Comparison of ENCODE assay signal across 1 mouse cellular context in the genomic region with DNA sequence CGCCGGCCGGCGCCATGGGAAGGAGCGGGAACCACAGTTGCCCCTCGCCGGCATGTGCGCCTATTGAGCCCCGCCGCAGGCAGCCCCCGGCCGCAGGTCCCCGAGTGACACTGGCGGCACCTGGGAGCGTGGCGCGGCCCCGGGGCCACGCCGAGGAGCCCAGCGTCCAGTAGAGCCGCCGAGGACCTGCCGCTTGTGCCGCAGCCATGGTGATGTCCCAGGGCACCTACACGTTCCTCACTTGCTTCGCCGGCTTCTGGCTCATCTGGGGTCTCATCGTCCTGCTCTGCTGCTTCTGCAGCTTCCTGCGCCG.
TF ChIP-seq lines count a peak whose summit lies in the region.

No protein-coding gene starts in this region.

TF ChIP-seq in MEL, 35 proteins besides CTCF, POLR2A, EP300 and RAD21 (continued from another document):
- no peak for TF ChIP-seq CHD1 (IDR thresholded peaks at IDR 0.05; ENCODE audit: low read depth, low read length)
- no peak for TF ChIP-seq SIN3A (IDR thresholded peaks at IDR 0.05; ENCODE audit: low read length)
- TF ChIP-seq TAL1 (IDR thresholded peaks at IDR 0.05; ENCODE audit: low read length): no peak
